Mouse (Mus musculus): ENCODE measurements around the gene Tpo. TPM values are rescaled to one million over a fixed set of nuclear protein-coding genes. Genes with fewer than 3 reads are reported as not detected.

Tpo gene
- polyA plus RNA-seq (2014; fragmentation: Nextera tagmentation; extraction: Ambion mirVana) = 0.09 TPM in 1 of 2 replicates, not detected in the other

- Histone ChIP-seq H3K9me3 (ENCODE audit: control insufficient read depth, low read length) (no peaks in the 10 kb centered on the region), H3K27me3 (ENCODE audit: control insufficient read depth, insufficient read depth, low read length) (no peaks in the 10 kb centered on the region), H3K9ac (ENCODE audit: low read length) (no peak within 1 kb of the TSS), H3K36me3 (ENCODE audit: control insufficient read depth, insufficient read depth, low read length) (no peaks in the 10 kb centered on the region), H3K4me1 (ENCODE audit: control insufficient read depth in 2 of 2, insufficient read depth in 2 of 2, low read length in 2 of 2) (no peaks in the 10 kb centered on the region), H3K27ac (replicated peaks in 1 of 2; ENCODE audit: control insufficient read depth in 1 of 2, insufficient read depth in 1 of 2, low read depth in 2 of 2, low read length in 2 of 2) (no peak within 1 kb of the TSS), H3K4me2 (ENCODE audit: low read length) (no peak within 1 kb of the TSS), H3K4me3 (ENCODE audit: control insufficient read depth in 1 of 2, insufficient read depth in 1 of 2, low read depth in 1 of 2, low read length in 2 of 2) (no peak within 1 kb of the TSS)
- no peak for ATAC-seq (ENCODE audit: insufficient number of reproducible peaks, insufficient read depth, low FRiP score, low read depth)
- WGBS = 67% methylated on average over 4 of the region's 4 CpGs
These were observed at the start of gene Tpo for GRCm38 (mm10) chr12:30132524-30132923. Gene Tpo (minus strand): TSS chr12:30132624.

GRCm38 (mm10) chr12:30181721-30182120 is 49.3 kb upstream of the Tpo start:
- Histone ChIP-seq H3K4me2 (ENCODE audit: low read length) (no peak overlapping the region), H3K9ac (ENCODE audit: low read length) (no peak overlapping the region), H3K36me3 (ENCODE audit: control insufficient read depth, insufficient read depth, low read length) (no peaks in the 10 kb centered on the region), H3K27me3 (ENCODE audit: control insufficient read depth, insufficient read depth, low read length) (no peaks in the 10 kb centered on the region), H3K9me3 (ENCODE audit: control insufficient read depth, low read length) (no peaks in the 10 kb centered on the region), H3K4me1 (ENCODE audit: control insufficient read depth in 2 of 2, insufficient read depth in 2 of 2, low read length in 2 of 2) (no peaks in the 10 kb centered on the region), H3K27ac (replicated peaks in 1 of 2; ENCODE audit: control insufficient read depth in 1 of 2, insufficient read depth in 1 of 2, low read depth in 2 of 2, low read length in 2 of 2) (no peak overlapping the region), H3K4me3 (ENCODE audit: control insufficient read depth in 1 of 2, insufficient read depth in 1 of 2, low read depth in 1 of 2, low read length in 2 of 2) (no peak overlapping the region)
- 79% methylated on average over 3 of the region's 3 CpGs for WGBS
- no peak for ATAC-seq (ENCODE audit: insufficient number of reproducible peaks, insufficient read depth, low FRiP score, low read depth)

- no peak for ATAC-seq (ENCODE audit: insufficient number of reproducible peaks, insufficient read depth, low FRiP score, low read depth)
- no peak overlapping the region for H3K9ac ChIP-seq (ENCODE audit: low read length)
- 58% methylated on average over 1 of the region's 1 CpGs for WGBS
- no peak overlapping the region for H3K4me3 ChIP-seq (ENCODE audit: control insufficient read depth in 1 of 2, insufficient read depth in 1 of 2, low read depth in 1 of 2, low read length in 2 of 2)
- H3K4me2 ChIP-seq (ENCODE audit: low read length) = no peak overlapping the region
- H3K9me3 ChIP-seq (ENCODE audit: control insufficient read depth, low read length) = no peaks in the 10 kb centered on the region
- H3K27me3 ChIP-seq (ENCODE audit: control insufficient read depth, insufficient read depth, low read length) = no peaks in the 10 kb centered on the region
- no peak overlapping the region for H3K27ac ChIP-seq (replicated peaks in 1 of 2; ENCODE audit: control insufficient read depth in 1 of 2, insufficient read depth in 1 of 2, low read depth in 2 of 2, low read length in 2 of 2)
- H3K4me1 ChIP-seq (ENCODE audit: control insufficient read depth in 2 of 2, insufficient read depth in 2 of 2, low read length in 2 of 2) = no peaks in the 10 kb centered on the region
- no peaks in the 10 kb centered on the region for H3K36me3 ChIP-seq (ENCODE audit: control insufficient read depth, insufficient read depth, low read length)
These were observed 47.2 kb upstream of the Tpo start for GRCm38 (mm10) chr12:30179623-30180022.

- H3K4me2 ChIP-seq (ENCODE audit: low read length) = no peak overlapping the region
- ATAC-seq (ENCODE audit: insufficient number of reproducible peaks, insufficient read depth, low FRiP score, low read depth) = no peak
- H3K9me3 ChIP-seq (ENCODE audit: control insufficient read depth, low read length) = no peaks in the 10 kb centered on the region
- no peak overlapping the region for H3K9ac ChIP-seq (ENCODE audit: low read length)
- H3K4me1 ChIP-seq (ENCODE audit: control insufficient read depth in 2 of 2, insufficient read depth in 2 of 2, low read length in 2 of 2) = no peaks in the 10 kb centered on the region
- H3K4me3 ChIP-seq (ENCODE audit: control insufficient read depth in 1 of 2, insufficient read depth in 1 of 2, low read depth in 1 of 2, low read length in 2 of 2) = no peak overlapping the region
- no peak overlapping the region for H3K27ac ChIP-seq (replicated peaks in 1 of 2; ENCODE audit: control insufficient read depth in 1 of 2, insufficient read depth in 1 of 2, low read depth in 2 of 2, low read length in 2 of 2)
- 74% methylated on average over 6 of the region's 6 CpGs for WGBS
- H3K36me3 ChIP-seq (ENCODE audit: control insufficient read depth, insufficient read depth, low read length) = no peaks in the 10 kb centered on the region
- H3K27me3 ChIP-seq (ENCODE audit: control insufficient read depth, insufficient read depth, low read length) = no peaks in the 10 kb centered on the region
These were observed 45.5 kb upstream of the Tpo start for GRCm38 (mm10) chr12:30177966-30178365.

- no peak for ATAC-seq (ENCODE audit: insufficient number of reproducible peaks, insufficient read depth, low FRiP score, low read depth)
- no peak overlapping the region for H3K9ac ChIP-seq (ENCODE audit: low read length)
- no peak overlapping the region for H3K4me3 ChIP-seq (ENCODE audit: control insufficient read depth in 1 of 2, insufficient read depth in 1 of 2, low read depth in 1 of 2, low read length in 2 of 2)
- H3K4me2 ChIP-seq (ENCODE audit: low read length) = no peak overlapping the region
- H3K36me3 ChIP-seq (ENCODE audit: control insufficient read depth, insufficient read depth, low read length) = no peaks in the 10 kb centered on the region
- no peaks in the 10 kb centered on the region for H3K4me1 ChIP-seq (ENCODE audit: control insufficient read depth in 2 of 2, insufficient read depth in 2 of 2, low read length in 2 of 2)
- no peaks in the 10 kb centered on the region for H3K9me3 ChIP-seq (ENCODE audit: control insufficient read depth, low read length)
- H3K27me3 ChIP-seq (ENCODE audit: control insufficient read depth, insufficient read depth, low read length) = no peaks in the 10 kb centered on the region
- no peak overlapping the region for H3K27ac ChIP-seq (replicated peaks in 1 of 2; ENCODE audit: control insufficient read depth in 1 of 2, insufficient read depth in 1 of 2, low read depth in 2 of 2, low read length in 2 of 2)
- 79% methylated on average over 2 of the region's 2 CpGs for WGBS
These were observed 45.1 kb upstream of the Tpo start for GRCm38 (mm10) chr12:30177529-30177928.

GRCm38 (mm10) chr12:30168491-30168890 is 36.1 kb upstream of the Tpo start:
- Histone ChIP-seq H3K4me1 (ENCODE audit: control insufficient read depth in 2 of 2, insufficient read depth in 2 of 2, low read length in 2 of 2) (peaks cover 3 to 14% of the 10 kb centered on the region in 2 experiments), H3K9me3 (ENCODE audit: control insufficient read depth, low read length) (no peaks in the 10 kb centered on the region), H3K27me3 (ENCODE audit: control insufficient read depth, insufficient read depth, low read length) (no peaks in the 10 kb centered on the region), H3K4me3 (ENCODE audit: control insufficient read depth in 1 of 2, insufficient read depth in 1 of 2, low read depth in 1 of 2, low read length in 2 of 2) (no peak overlapping the region), H3K36me3 (ENCODE audit: control insufficient read depth, insufficient read depth, low read length) (no peaks in the 10 kb centered on the region), H3K27ac (replicated peaks in 1 of 2; ENCODE audit: control insufficient read depth in 1 of 2, insufficient read depth in 1 of 2, low read depth in 2 of 2, low read length in 2 of 2) (peak overlapping the region in 1 of 2 experiments; percentile 42; a peak in 1 of 4 replicates), H3K4me2 (ENCODE audit: low read length) (no peak overlapping the region), H3K9ac (ENCODE audit: low read length) (no peak overlapping the region)
- 46% methylated on average over 3 of the region's 3 CpGs for WGBS
- ATAC-seq (ENCODE audit: insufficient number of reproducible peaks, insufficient read depth, low FRiP score, low read depth) = no peak

GRCm38 (mm10) chr12:30164538-30164937 is 32.1 kb upstream of the Tpo start:
- peaks cover 12 to 31% of the 10 kb centered on the region in 2 experiments for H3K4me1 ChIP-seq (ENCODE audit: control insufficient read depth in 2 of 2, insufficient read depth in 2 of 2, low read length in 2 of 2)
- H3K4me2 ChIP-seq (ENCODE audit: low read length) = no peak overlapping the region
- ATAC-seq (ENCODE audit: insufficient number of reproducible peaks, insufficient read depth, low FRiP score, low read depth) = no peak
- H3K4me3 ChIP-seq (ENCODE audit: control insufficient read depth in 1 of 2, insufficient read depth in 1 of 2, low read depth in 1 of 2, low read length in 2 of 2) = no peak overlapping the region
- no peaks in the 10 kb centered on the region for H3K9me3 ChIP-seq (ENCODE audit: control insufficient read depth, low read length)
- H3K9ac ChIP-seq (ENCODE audit: low read length) = no peak overlapping the region
- 79% methylated on average over 5 of the region's 5 CpGs for WGBS
- no peaks in the 10 kb centered on the region for H3K36me3 ChIP-seq (ENCODE audit: control insufficient read depth, insufficient read depth, low read length)
- no peak overlapping the region for H3K27ac ChIP-seq (replicated peaks in 1 of 2; ENCODE audit: control insufficient read depth in 1 of 2, insufficient read depth in 1 of 2, low read depth in 2 of 2, low read length in 2 of 2)
- H3K27me3 ChIP-seq (ENCODE audit: control insufficient read depth, insufficient read depth, low read length) = no peaks in the 10 kb centered on the region

GRCm38 (mm10) chr12:30164005-30164404 is 31.6 kb upstream of the Tpo start:
- H3K36me3 ChIP-seq (ENCODE audit: control insufficient read depth, insufficient read depth, low read length) = no peaks in the 10 kb centered on the region
- H3K27me3 ChIP-seq (ENCODE audit: control insufficient read depth, insufficient read depth, low read length) = no peaks in the 10 kb centered on the region
- 88% methylated on average over 6 of the region's 6 CpGs for WGBS
- peaks cover 15 to 33% of the 10 kb centered on the region in 2 experiments for H3K4me1 ChIP-seq (ENCODE audit: control insufficient read depth in 2 of 2, insufficient read depth in 2 of 2, low read length in 2 of 2)
- no peaks in the 10 kb centered on the region for H3K9me3 ChIP-seq (ENCODE audit: control insufficient read depth, low read length)
- no peak overlapping the region for H3K4me2 ChIP-seq (ENCODE audit: low read length)
- no peak overlapping the region for H3K9ac ChIP-seq (ENCODE audit: low read length)
- no peak overlapping the region for H3K4me3 ChIP-seq (ENCODE audit: control insufficient read depth in 1 of 2, insufficient read depth in 1 of 2, low read depth in 1 of 2, low read length in 2 of 2)
- H3K27ac ChIP-seq (replicated peaks in 1 of 2; ENCODE audit: control insufficient read depth in 1 of 2, insufficient read depth in 1 of 2, low read depth in 2 of 2, low read length in 2 of 2) = no peak overlapping the region
- no peak for ATAC-seq (ENCODE audit: insufficient number of reproducible peaks, insufficient read depth, low FRiP score, low read depth)

Data from heart, embryonic 14.5 days (tissue).